In genomic region chr3:103171505-103172267, GRCm38 (mm10) we compare ENCODE assay signal across 8 mouse cellular contexts. TPM values are rescaled to one million over a fixed set of nuclear protein-coding genes. Genes with fewer than 3 reads are reported as not detected.
A peak's percentile ranks its signal among the peaks of the same experiment; 100 is the strongest.
DNase-seq lines count a peak whose midpoint lies in the region; ATAC-seq and TF ChIP-seq lines count a peak whose summit lies in the region.

TSS of gene Bcas2 (plus strand) at chr3:103171655.

- ATAC-seq in forebrain, embryonic 12.5 days (ENCODE audit: low FRiP score) = peak; percentile 98
- peak; percentile 98 for ATAC-seq in heart, postnatal 0 days (ENCODE audit: insufficient read depth, low read depth)
- ATAC-seq in liver, embryonic 16.5 days (ENCODE audit: low read depth) = peak; percentile 93
- peak; percentile 95 for ATAC-seq in neural tube, embryonic 13.5 days (ENCODE audit: low read depth)

- in situ Hi-C loops in CH12.LX (cut with MboI; ENCODE audit: low pct_ligation_motif_present, low pct_unique_long_range_greater_than_20kb, low sequenced_read_pairs) = loop anchor here (25.0 kb wide), 1 partner anchor 459 kb away; no protein-coding TSS in a partner anchor

- peak within 1 kb of the TSS; percentile 85 for H3K9ac ChIP-seq in CH12.LX (ENCODE audit: insufficient read depth, low read depth)
- peak within 1 kb of the TSS; percentile 86 for H3K9ac ChIP-seq in forebrain, embryonic 12.5 days
- H3K9ac ChIP-seq in heart, postnatal 0 days (replicated peaks; ENCODE audit: low read depth, low read length) = peak within 1 kb of the TSS; percentile 84
- peak within 1 kb of the TSS; percentile 91 for H3K9ac ChIP-seq in liver, embryonic 16.5 days (ENCODE audit: low read depth, low read length)
- H3K9ac ChIP-seq in neural tube, embryonic 13.5 days = peak within 1 kb of the TSS; percentile 83

- no peak for TF ChIP-seq EP300 in CH12.LX (IDR thresholded peaks at IDR 0.05; ENCODE audit: low read length)
- no peak for TF ChIP-seq EP300 in heart, postnatal 0 days (IDR thresholded peaks at IDR 0.05; ENCODE audit: low read depth)

- peaks cover 2 to 26% of the 10 kb centered on the region in 2 experiments; a peak in 3 of 4 replicates for H3K4me1 ChIP-seq in CH12.LX (ENCODE audit: control insufficient read depth in 1 of 2, insufficient read depth in 2 of 2)
- peaks cover 13% of the 10 kb centered on the region for H3K4me1 ChIP-seq in forebrain, embryonic 12.5 days
- H3K4me1 ChIP-seq in heart, postnatal 0 days (ENCODE audit: control insufficient read depth, insufficient read depth) = peaks cover 7% of the 10 kb centered on the region
- peaks cover 22% of the 10 kb centered on the region for H3K4me1 ChIP-seq in liver, embryonic 16.5 days (ENCODE audit: control insufficient read depth, low read depth, low read length)
- H3K4me1 ChIP-seq in neural tube, embryonic 13.5 days (replicated peaks) = peaks cover 18% of the 10 kb centered on the region
- no peaks in the 10 kb centered on the region; the same call in 1 of the 2 replicates for H3K4me1 ChIP-seq in testis, adult 2 months (ENCODE audit: control insufficient read depth, insufficient read depth, low read length)

- peaks cover 23 to 31% of the 10 kb centered on the region in 2 experiments for H3K36me3 ChIP-seq in CH12.LX (replicated peaks in 1 of 2; ENCODE audit: control insufficient read depth in 1 of 2, insufficient read depth in 1 of 2, low read length in 1 of 2)
- peaks cover 28% of the 10 kb centered on the region for H3K36me3 ChIP-seq in forebrain, embryonic 12.5 days (replicated peaks)
- H3K36me3 ChIP-seq in heart, postnatal 0 days (replicated peaks; ENCODE audit: control insufficient read depth, insufficient read depth, low read length) = peaks cover 28% of the 10 kb centered on the region
- peaks cover 29% of the 10 kb centered on the region for H3K36me3 ChIP-seq in liver, embryonic 16.5 days (ENCODE audit: control insufficient read depth, insufficient read depth)
- H3K36me3 ChIP-seq in neural tube, embryonic 13.5 days = peaks cover 30% of the 10 kb centered on the region
- no peaks in the 10 kb centered on the region; the same call in 1 of the 2 replicates for H3K36me3 ChIP-seq in testis, adult 2 months (ENCODE audit: control insufficient read depth, insufficient read depth, low read length)

- dilution Hi-C loops in CH12.LX (cut with MboI; ENCODE audit: extremely low pct_ligation_motif_present, extremely low pct_unique_long_range_greater_than_20kb, low sequenced_read_pairs) = no loop called here

- peak within 1 kb of the TSS; percentile 85 to 99 (median 94) for H3K4me3 ChIP-seq in CH12.LX (replicated peaks in 1 of 3; ENCODE audit: low read depth in 2 of 3, low read length in 2 of 3, poor library complexity in 1 of 3)
- peak within 1 kb of the TSS; percentile 82 for H3K4me3 ChIP-seq in forebrain, embryonic 12.5 days (replicated peaks)
- H3K4me3 ChIP-seq in heart, postnatal 0 days (ENCODE audit: low read depth, low read length) = peak within 1 kb of the TSS; percentile 83
- peak within 1 kb of the TSS; percentile 88 for H3K4me3 ChIP-seq in liver, embryonic 16.5 days (ENCODE audit: low read depth, low read length)
- H3K4me3 ChIP-seq in neural tube, embryonic 13.5 days = peak within 1 kb of the TSS; percentile 72
- peak within 1 kb of the TSS; percentile 96 for H3K4me3 ChIP-seq in testis, adult 2 months (ENCODE audit: control insufficient read depth, low read depth, low read length)

- TF ChIP-seq RAD21 in CH12.LX (IDR thresholded peaks at IDR 0.05; ENCODE audit: low read depth, low read length) = no peak

- H3K4me2 ChIP-seq in CH12.LX (ENCODE audit: insufficient read depth, low read depth, poor library complexity, severe bottlenecking) = peak within 1 kb of the TSS; percentile 90
- peak within 1 kb of the TSS; percentile 79 for H3K4me2 ChIP-seq in forebrain, embryonic 12.5 days
- peak within 1 kb of the TSS; percentile 69 for H3K4me2 ChIP-seq in heart, postnatal 0 days (ENCODE audit: low read depth, low read length)
- peak within 1 kb of the TSS; percentile 84 for H3K4me2 ChIP-seq in liver, embryonic 16.5 days (ENCODE audit: low read depth, low read length)
- H3K4me2 ChIP-seq in neural tube, embryonic 13.5 days = peak within 1 kb of the TSS; percentile 68

- TF ChIP-seq POLR2A in CH12.LX (IDR thresholded peaks at IDR 0.05; ENCODE audit: low read depth, low read length) = peak; percentile 95
- TF ChIP-seq POLR2A in testis, adult 2 months (IDR thresholded peaks at IDR 0.05; ENCODE audit: control insufficient read depth, low read depth, low read length) = peak; percentile 97

- no peaks in the 10 kb centered on the region for H3K9me3 ChIP-seq in CH12.LX (replicated peaks; ENCODE audit: low read length)
- H3K9me3 ChIP-seq in forebrain, embryonic 12.5 days = no peaks in the 10 kb centered on the region
- no peaks in the 10 kb centered on the region for H3K9me3 ChIP-seq in heart, postnatal 0 days (replicated peaks; ENCODE audit: control insufficient read depth, low read length)
- H3K9me3 ChIP-seq in liver, embryonic 16.5 days (replicated peaks; ENCODE audit: control insufficient read depth, low read length) = no peaks in the 10 kb centered on the region
- no peaks in the 10 kb centered on the region for H3K9me3 ChIP-seq in neural tube, embryonic 13.5 days

- DNase-seq in CH12.LX (ENCODE audit: extremely low read depth) = peak; percentile 99
- DNase-seq in c-Kit-positive CD71-positive TER-119-negative erythroid progenitor cells, embryonic 14.5 days (ENCODE audit: low read depth) = peak; percentile 98
- DNase-seq in heart, postnatal 0 days (ENCODE audit: low spot score) = peak; percentile 98
- peak; percentile 99 to 100 for DNase-seq in kidney, postnatal 4 days

- no peak for TF ChIP-seq CTCF in CH12.LX (conservative IDR thresholded peaks at IDR 0.05 in 1 of 2, IDR thresholded peaks at IDR 0.05 in 1 of 2; ENCODE audit: low read depth in 2 of 2, low read length in 2 of 2)
- TF ChIP-seq CTCF in heart, postnatal 0 days (IDR thresholded peaks at IDR 0.05; ENCODE audit: low read depth) = peak; percentile 26; the same call in 1 of the 2 replicates
- TF ChIP-seq CTCF in testis, adult 2 months (IDR thresholded peaks at IDR 0.05; ENCODE audit: control insufficient read depth, insufficient read depth, insufficient replicate concordance, low read depth, low read length) = 0 out of 2 replicates have a peak, but pooled peaks have one; percentile 8

- H3K27me3 ChIP-seq in CH12.LX (replicated peaks) = no peaks in the 10 kb centered on the region
- H3K27me3 ChIP-seq in forebrain, embryonic 12.5 days = no peaks in the 10 kb centered on the region
- no peaks in the 10 kb centered on the region for H3K27me3 ChIP-seq in heart, postnatal 0 days (ENCODE audit: control insufficient read depth, insufficient read depth, low read length)
- H3K27me3 ChIP-seq in liver, embryonic 16.5 days (ENCODE audit: control insufficient read depth, insufficient read depth, low read depth, low read length) = no peaks in the 10 kb centered on the region
- H3K27me3 ChIP-seq in neural tube, embryonic 13.5 days = peaks cover 5% of the 10 kb centered on the region
- H3K27me3 ChIP-seq in testis, adult 2 months (ENCODE audit: control insufficient read depth, insufficient read depth, low read length) = no peaks in the 10 kb centered on the region

- H3K79me2 ChIP-seq in CH12.LX (replicated peaks; ENCODE audit: control insufficient read depth, extremely low read depth, insufficient read depth, poor library complexity, severe bottlenecking) = peaks cover 8% of the 10 kb centered on the region

- no peak within 1 kb of the TSS for H3K27ac ChIP-seq in CH12.LX (ENCODE audit: insufficient read depth, low read depth)
- H3K27ac ChIP-seq in forebrain, embryonic 12.5 days = peak within 1 kb of the TSS; percentile 75
- peak within 1 kb of the TSS; percentile 47; the same call in 1 of the 2 replicates for H3K27ac ChIP-seq in heart, postnatal 0 days (ENCODE audit: low read depth)
- peak within 1 kb of the TSS; percentile 86 for H3K27ac ChIP-seq in liver, embryonic 16.5 days (ENCODE audit: low read length)
- peak within 1 kb of the TSS; percentile 78 for H3K27ac ChIP-seq in neural tube, embryonic 13.5 days (replicated peaks)
- peak within 1 kb of the TSS; percentile 79 for H3K27ac ChIP-seq in testis, adult 2 months (ENCODE audit: control insufficient read depth, insufficient read depth, low read depth, low read length)

- WGBS in forebrain, embryonic 12.5 days = under 1% methylated on average over 56 of the region's 56 CpGs
- under 1% methylated on average over 56 of the region's 56 CpGs for WGBS in heart, postnatal 0 days
- WGBS in liver, embryonic 16.5 days (ENCODE audit: insufficient replicate concordance) = under 1% methylated on average over 56 of the region's 56 CpGs
- WGBS in neural tube, embryonic 13.5 days = under 1% methylated on average over 56 of the region's 56 CpGs

TF ChIP-seq in CH12.LX, 34 proteins besides CTCF, POLR2A, EP300 and RAD21 (continues in another document):
- TF ChIP-seq NRF1 (IDR thresholded peaks at IDR 0.05; ENCODE audit: low read depth, low read length) (peak; percentile 94), IRF4 (IDR thresholded peaks at IDR 0.05; ENCODE audit: low read depth, low read length) (peak; percentile 30; the same call in 1 of the 2 replicates), MYC (IDR thresholded peaks at IDR 0.05; ENCODE audit: low read depth, low read length) (peak; percentile 76; the same call in 1 of the 2 replicates), SIN3A (IDR thresholded peaks at IDR 0.05; ENCODE audit: low read length) (peak; percentile 77), POLR2AphosphoS2 (IDR thresholded peaks at IDR 0.05; ENCODE audit: low read depth, low read length) (no peak), USF1 (IDR thresholded peaks at IDR 0.05; ENCODE audit: low read depth, low read length) (peak; percentile 90), MAFK (IDR thresholded peaks at IDR 0.05; ENCODE audit: insufficient replicate concordance, low read length) (no peak), PAX5 (IDR thresholded peaks at IDR 0.05; ENCODE audit: low read length) (no peak), BHLHE40 (IDR thresholded peaks at IDR 0.05; ENCODE audit: low read depth, low read length) (peak; percentile 100), MAX (IDR thresholded peaks at IDR 0.05; ENCODE audit: low read length) (peak; percentile 95), JUN (IDR thresholded peaks at IDR 0.05; ENCODE audit: insufficient read depth, low read depth, low read length) (peak; percentile 25; the same call in 1 of the 2 replicates), UBTF (IDR thresholded peaks at IDR 0.05; ENCODE audit: low read depth, low read length) (no peak)

RNA-seq across cellular contexts. Expression of gene Bcas2, which starts in this region (rescaled TPM):
- total RNA-seq in CH12.LX (2012; rRNA removed) (65.3 and 77.6 TPM in 2 replicates), CH12.LX (2014; rRNA removed) (126 and 138 TPM in 2 replicates)
- polyA plus RNA-seq in CH12.LX (2012; ENCODE audit: insufficient read length, low read depth) = 111 and 130 TPM in 2 replicates
- polyA plus RNA-seq in forebrain, embryonic 12.5 days (2016; fragmentation: Nextera tagmentation; extraction: Ambion mirVana) = 254 and 263 TPM in 2 replicates
- total RNA-seq in heart, postnatal 0 days (2014; rRNA removed; ENCODE audit: low replicate concordance) = 32.0 and 33.0 TPM in 2 replicates
- 96.8 and 102 TPM in 2 replicates for polyA plus RNA-seq in heart, postnatal 0 days (2015; fragmentation: Nextera tagmentation; extraction: Ambion mirVana)
- 117 and 129 TPM in 2 replicates for polyA plus RNA-seq in liver, embryonic 16.5 days (2015; fragmentation: Nextera tagmentation; extraction: Ambion mirVana)
- polyA plus RNA-seq in neural tube, embryonic 13.5 days (2015; fragmentation: Nextera tagmentation; extraction: Ambion mirVana) = 221 and 249 TPM in 2 replicates
- polyA plus RNA-seq in testis, adult 2 months (2012; rRNA removed) = 72.6 and 82.1 TPM in 2 replicates

Comparison
In these comparisons a context has a peak if more than half of its experiments do, and no peak if none do; other contexts are left out.
1. CTCF ChIP-seq: peak in heart, postnatal 0 days (single experiment) and testis, adult 2 months (single experiment); none in CH12.LX (0 of 2).
2. Peak in every context shown above with its lines, with median percentiles within 50 percentile points of each other: DNase-seq, H3K4me2 ChIP-seq, H3K4me3 ChIP-seq, H3K9ac ChIP-seq and ATAC-seq.